8 mouse cellular contexts compared by ENCODE assay signal in genomic region chr15:94590083-94590482, GRCm38 (mm10). TPM values are rescaled to one million over a fixed set of nuclear protein-coding genes. Genes with fewer than 3 reads are reported as not detected.
A peak's percentile ranks its signal among the peaks of the same experiment; 100 is the strongest.
DNase-seq lines count a peak whose midpoint lies in the region; ATAC-seq and TF ChIP-seq lines count a peak whose summit lies in the region.

No protein-coding gene starts in this region.

- ATAC-seq in megakaryocyte, adult 5-6 weeks (ENCODE audit: poor library complexity, severe bottlenecking), result no peak
- ATAC-seq in limb, embryonic 15.5 days (ENCODE audit: insufficient number of reproducible peaks, low FRiP score, low TSS enrichment, low read depth), result no peak
- no peak for ATAC-seq in stomach, embryonic 16.5 days (ENCODE audit: insufficient read depth, low FRiP score)
- no peak for ATAC-seq in megakaryocyte progenitor cell, adult 5-6 weeks (replicated peaks; ENCODE audit: poor library complexity)

- peaks cover 29% of the 10 kb centered on the region for H3K36me3 ChIP-seq in megakaryocyte, embryonic 14.5 days (replicated peaks; ENCODE audit: low read length)
- peaks cover 10% of the 10 kb centered on the region for H3K36me3 ChIP-seq in limb, embryonic 15.5 days
- peaks cover 8% of the 10 kb centered on the region; the same call in 1 of the 2 replicates for H3K36me3 ChIP-seq in stomach, embryonic 16.5 days (ENCODE audit: control insufficient read depth, insufficient read depth, low read length)

- peak overlapping the region; percentile 75 for H3K4me3 ChIP-seq in cerebellum, adult 2 months (replicated peaks; ENCODE audit: insufficient read depth, low read depth, low read length)
- peak overlapping the region; percentile 99 for H3K4me3 ChIP-seq in megakaryocyte, embryonic 14.5 days (replicated peaks)
- H3K4me3 ChIP-seq in limb, embryonic 15.5 days, result peak overlapping the region; percentile 97
- peak overlapping the region; percentile 71 for H3K4me3 ChIP-seq in stomach, embryonic 16.5 days (replicated peaks; ENCODE audit: low read length)

- no peak for TF ChIP-seq POLR2A in cerebellum, adult 2 months (IDR thresholded peaks at IDR 0.05; ENCODE audit: borderline replicate concordance, insufficient read depth, low read length)

- DNase-seq in cerebellum, adult 2 months, result no peak
- no peak for DNase-seq in cerebellum, adult 11 months
- DNase-seq in gastrocnemius, postnatal 10 days, result no peak

- WGBS in cerebellum, adult 2 months, result 12% methylated on average over 8 of the region's 8 CpGs
- 11% methylated on average over 8 of the region's 8 CpGs for WGBS in limb, embryonic 15.5 days
- 10% methylated on average over 8 of the region's 8 CpGs for WGBS in stomach, embryonic 16.5 days

- TF ChIP-seq CTCF in cerebellum, adult 2 months (IDR thresholded peaks at IDR 0.05; ENCODE audit: borderline replicate concordance, insufficient read depth, low read depth, low read length), result no peak

- H3K9me3 ChIP-seq in megakaryocyte, embryonic 14.5 days, result no peaks in the 10 kb centered on the region
- no peaks in the 10 kb centered on the region for H3K9me3 ChIP-seq in limb, embryonic 15.5 days
- H3K9me3 ChIP-seq in stomach, embryonic 16.5 days (replicated peaks; ENCODE audit: control insufficient read depth, low read length), result no peaks in the 10 kb centered on the region

- H3K4me1 ChIP-seq in cerebellum, adult 2 months (ENCODE audit: control insufficient read depth, insufficient read depth, low read length), result no peaks in the 10 kb centered on the region
- H3K4me1 ChIP-seq in megakaryocyte, embryonic 14.5 days, result peaks cover 51% of the 10 kb centered on the region
- H3K4me1 ChIP-seq in limb, embryonic 15.5 days, result peaks cover 6% of the 10 kb centered on the region; the same call in 1 of the 2 replicates
- H3K4me1 ChIP-seq in stomach, embryonic 16.5 days (ENCODE audit: control insufficient read depth, insufficient read depth, low read length), result peaks cover 2% of the 10 kb centered on the region; the same call in 1 of the 2 replicates

- H3K9ac ChIP-seq in limb, embryonic 15.5 days, result no peak overlapping the region
- peak overlapping the region; percentile 60 for H3K9ac ChIP-seq in stomach, embryonic 16.5 days (ENCODE audit: low read length)

- no peaks in the 10 kb centered on the region for H3K27me3 ChIP-seq in cerebellum, adult 2 months (ENCODE audit: control insufficient read depth, insufficient read depth, low read length)
- H3K27me3 ChIP-seq in megakaryocyte, embryonic 14.5 days (replicated peaks), result no peaks in the 10 kb centered on the region
- no peaks in the 10 kb centered on the region for H3K27me3 ChIP-seq in limb, embryonic 15.5 days
- no peaks in the 10 kb centered on the region for H3K27me3 ChIP-seq in stomach, embryonic 16.5 days (ENCODE audit: control insufficient read depth, insufficient read depth, low read length)

- no peak overlapping the region for H3K27ac ChIP-seq in cerebellum, adult 2 months (ENCODE audit: insufficient read depth, low read length)
- H3K27ac ChIP-seq in limb, embryonic 15.5 days, result no peak overlapping the region
- no peak overlapping the region for H3K27ac ChIP-seq in stomach, embryonic 16.5 days (ENCODE audit: low read length)

- H3K4me2 ChIP-seq in limb, embryonic 15.5 days, result peak overlapping the region; percentile 44
- peak overlapping the region; percentile 60 for H3K4me2 ChIP-seq in stomach, embryonic 16.5 days (ENCODE audit: low read depth, low read length)

RNA-seq across cellular contexts. Expression of gene Twf1, which starts 0.4 kb away (rescaled TPM):
- polyA plus RNA-seq in cerebellum, adult 2 months (2012; rRNA removed), result 44.2 and 49.6 TPM in 2 replicates
- 1.6 and 13.8 TPM in 2 replicates for polyA plus RNA-seq in megakaryocyte, embryonic 14.5 days (2012; ENCODE audit: insufficient read depth, low replicate concordance)
- 39.8 and 43.4 TPM in 2 replicates for total RNA-seq in megakaryocyte, adult 5-6 weeks (2015)
- 26.8 and 37.1 TPM in 2 replicates for total RNA-seq in megakaryocyte, adult 5-6 weeks (2017)
- polyA plus RNA-seq in limb, embryonic 15.5 days (2015; fragmentation: Nextera tagmentation; extraction: Ambion mirVana), result 87.4 and 88.8 TPM in 2 replicates
- polyA plus RNA-seq in stomach, embryonic 16.5 days (2015; fragmentation: Nextera tagmentation; extraction: Ambion mirVana), result 94.9 and 103 TPM in 2 replicates
- 10 to 100 TPM; 20.0 to 23.6 TPM for total RNA-seq in gastrocnemius, postnatal 10 days (2021)
- total RNA-seq in megakaryocyte progenitor cell, adult 5-6 weeks (2015), result 43.9 and 50.1 TPM in 2 replicates
- total RNA-seq in megakaryocyte progenitor cell, adult 5-6 weeks (2017), result 27.2 and 28.1 TPM in 2 replicates

RNA-seq across cellular contexts. Expression of gene Tmem117, which starts 38.9 kb away (rescaled TPM):
- 9.1 and 9.3 TPM in 2 replicates for polyA plus RNA-seq in cerebellum, adult 2 months (2012; rRNA removed)
- 0.18 TPM in 1 of 2 replicates, not detected in the other for polyA plus RNA-seq in megakaryocyte, embryonic 14.5 days (2012; ENCODE audit: insufficient read depth, low replicate concordance)
- not detected in 2 replicates for total RNA-seq in megakaryocyte, adult 5-6 weeks (2015)
- not detected in 2 replicates for total RNA-seq in megakaryocyte, adult 5-6 weeks (2017)
- 5.1 and 8.0 TPM in 2 replicates for polyA plus RNA-seq in limb, embryonic 15.5 days (2015; fragmentation: Nextera tagmentation; extraction: Ambion mirVana)
- polyA plus RNA-seq in stomach, embryonic 16.5 days (2015; fragmentation: Nextera tagmentation; extraction: Ambion mirVana), result 3.8 and 4.6 TPM in 2 replicates
- 10 to 100 TPM; 30.8 to 31.1 TPM for total RNA-seq in gastrocnemius, postnatal 10 days (2021)
- not detected in 2 replicates for total RNA-seq in megakaryocyte progenitor cell, adult 5-6 weeks (2015)
- not detected in 2 replicates for total RNA-seq in megakaryocyte progenitor cell, adult 5-6 weeks (2017)

RNA-seq across cellular contexts. Expression of gene Irak4, which starts 46.6 kb away (rescaled TPM):
- 1.9 TPM in 2 replicates for polyA plus RNA-seq in cerebellum, adult 2 months (2012; rRNA removed)
- 0.95 and 5.6 TPM in 2 replicates for polyA plus RNA-seq in megakaryocyte, embryonic 14.5 days (2012; ENCODE audit: insufficient read depth, low replicate concordance)
- total RNA-seq in megakaryocyte, adult 5-6 weeks (2015), result 18.4 and 25.3 TPM in 2 replicates
- 45.6 and 51.5 TPM in 2 replicates for total RNA-seq in megakaryocyte, adult 5-6 weeks (2017)
- polyA plus RNA-seq in limb, embryonic 15.5 days (2015; fragmentation: Nextera tagmentation; extraction: Ambion mirVana), result 9.7 TPM in 2 replicates
- 15.2 and 16.0 TPM in 2 replicates for polyA plus RNA-seq in stomach, embryonic 16.5 days (2015; fragmentation: Nextera tagmentation; extraction: Ambion mirVana)
- total RNA-seq in gastrocnemius, postnatal 10 days (2021), result 1 to 10 TPM; 3.4 to 5.3 TPM
- 11.8 and 14.3 TPM in 2 replicates for total RNA-seq in megakaryocyte progenitor cell, adult 5-6 weeks (2015)
- 28.7 and 31.9 TPM in 2 replicates for total RNA-seq in megakaryocyte progenitor cell, adult 5-6 weeks (2017)

RNA-seq across cellular contexts. Expression of gene Pus7l, which starts 46.7 kb away (rescaled TPM):
- 1.7 and 2.1 TPM in 2 replicates for polyA plus RNA-seq in cerebellum, adult 2 months (2012; rRNA removed)
- polyA plus RNA-seq in megakaryocyte, embryonic 14.5 days (2012; ENCODE audit: insufficient read depth, low replicate concordance), result 0.97 and 6.3 TPM in 2 replicates
- total RNA-seq in megakaryocyte, adult 5-6 weeks (2015), result 3.7 and 5.8 TPM in 2 replicates
- 3.8 and 4.8 TPM in 2 replicates for total RNA-seq in megakaryocyte, adult 5-6 weeks (2017)
- 8.9 and 9.7 TPM in 2 replicates for polyA plus RNA-seq in limb, embryonic 15.5 days (2015; fragmentation: Nextera tagmentation; extraction: Ambion mirVana)
- polyA plus RNA-seq in stomach, embryonic 16.5 days (2015; fragmentation: Nextera tagmentation; extraction: Ambion mirVana), result 7.7 and 8.9 TPM in 2 replicates
- total RNA-seq in gastrocnemius, postnatal 10 days (2021), result 1 to 10 TPM; 2.0 to 2.1 TPM
- total RNA-seq in megakaryocyte progenitor cell, adult 5-6 weeks (2015), result 12.9 and 17.2 TPM in 2 replicates
- 14.1 and 15.5 TPM in 2 replicates for total RNA-seq in megakaryocyte progenitor cell, adult 5-6 weeks (2017)
